Mouse (Mus musculus) bone marrow macrophage, adult 2 months (primary cell): Measurements from ENCODE around the gene Arid4a. TPM values are rescaled to one million over a fixed set of nuclear protein-coding genes. Genes with fewer than 3 reads are reported as not detected.

ENCODE experiments used
- H3K27ac ChIP-seq: 2 replicates; pipeline ENCODE4 v1.5.1; 2012; ENCODE audit warnings: low read depth, low read length; ENCODE audit not compliant: insufficient read depth
- H3K4me1 ChIP-seq: 2 replicates; pipeline ENCODE4 v1.6.1; 2012; ENCODE audit warnings: low read length; ENCODE audit not compliant: control insufficient read depth, insufficient read depth
- H3K4me3 ChIP-seq: 2 replicates; pipeline ENCODE4 v1.5.1; 2012; ENCODE audit warnings: mild to moderate bottlenecking, low read length, moderate library complexity; ENCODE audit not compliant: insufficient read depth
- CTCF ChIP-seq: IDR thresholded peaks from 2 replicates; pipeline ENCODE4 v1.5.1; 2012; ENCODE audit warnings: low read depth, mild to moderate bottlenecking, low read length, moderate library complexity
- POLR2A ChIP-seq: IDR thresholded peaks from 2 replicates; pipeline ENCODE4 v1.6.1; 2012; ENCODE audit warnings: mild to moderate bottlenecking, low read depth, low read length, borderline replicate concordance
- polyA plus RNA-seq: library from polyadenylated mRNA; stranded (reverse); fragments of >200 nt; gene quantifications from 2 replicates; pipeline ENCODE4 v1.2.4, GENCODE M21; 2012; ENCODE audit not compliant: missing spikeins, insufficient read depth, insufficient read length

The Arid4a gene
- polyA plus RNA-seq, 1 experiment = 68.0 TPM

DNA sequence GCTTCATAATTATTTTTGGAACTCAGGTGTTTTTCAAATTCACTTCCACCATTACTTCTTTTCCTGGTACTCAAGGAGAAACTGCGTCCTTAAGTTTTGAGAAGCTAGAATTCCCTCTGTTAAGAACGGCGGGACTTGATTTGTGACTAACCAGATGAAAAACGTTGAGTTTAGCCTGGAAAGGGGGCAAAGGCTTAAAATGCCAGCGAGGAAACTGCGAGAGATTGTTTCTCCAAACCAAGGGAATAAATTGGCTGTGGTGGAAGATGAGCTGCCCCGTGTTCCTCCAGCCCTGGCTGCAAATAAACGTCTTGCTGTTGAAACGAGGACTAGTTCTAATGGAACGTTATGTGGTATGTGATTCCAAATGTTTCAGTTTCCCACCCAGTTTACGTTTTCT is 121.9 kb downstream of the Arid4a start:
- peak overlapping the region; percentile 100 for H3K4me3 ChIP-seq
- no peak for TF ChIP-seq CTCF
- TF ChIP-seq POLR2A = no peak
- no peak overlapping the region for H3K27ac ChIP-seq
- H3K4me1 ChIP-seq = peaks cover 8% of the 10 kb centered on the region

DNA sequence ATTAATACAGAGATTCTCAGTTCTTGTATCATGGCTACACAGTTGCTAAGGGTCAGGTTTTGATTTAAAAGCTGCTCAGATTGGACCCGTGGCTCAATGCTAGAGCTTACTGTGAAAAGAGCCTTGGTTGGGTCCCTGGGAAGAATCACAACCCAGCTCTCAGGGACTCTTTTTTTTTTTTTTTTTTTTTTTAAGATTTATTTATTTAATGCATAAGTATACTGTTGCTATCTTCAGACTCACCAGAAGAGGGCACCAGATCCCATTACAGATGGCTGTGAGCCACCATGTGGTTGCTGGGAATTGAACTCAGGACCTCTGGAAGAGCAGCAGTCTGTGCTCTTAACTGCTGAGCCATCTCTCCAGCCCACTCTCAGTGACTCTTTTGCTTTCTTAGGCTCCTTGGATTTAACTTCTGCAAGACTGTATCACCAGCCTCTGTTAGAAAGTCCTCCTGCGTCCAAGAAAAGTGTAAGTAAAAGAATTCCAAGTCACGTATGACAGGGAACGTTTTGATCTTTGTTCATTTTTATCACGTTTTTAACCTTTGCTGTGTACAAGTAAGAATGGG is 123.6 kb downstream of the Arid4a start:
- TF ChIP-seq CTCF (no peak), POLR2A (no peak)
- Histone ChIP-seq H3K27ac (no peak overlapping the region), H3K4me1 (peaks cover 8% of the 10 kb centered on the region), H3K4me3 (no peak overlapping the region)

DNA sequence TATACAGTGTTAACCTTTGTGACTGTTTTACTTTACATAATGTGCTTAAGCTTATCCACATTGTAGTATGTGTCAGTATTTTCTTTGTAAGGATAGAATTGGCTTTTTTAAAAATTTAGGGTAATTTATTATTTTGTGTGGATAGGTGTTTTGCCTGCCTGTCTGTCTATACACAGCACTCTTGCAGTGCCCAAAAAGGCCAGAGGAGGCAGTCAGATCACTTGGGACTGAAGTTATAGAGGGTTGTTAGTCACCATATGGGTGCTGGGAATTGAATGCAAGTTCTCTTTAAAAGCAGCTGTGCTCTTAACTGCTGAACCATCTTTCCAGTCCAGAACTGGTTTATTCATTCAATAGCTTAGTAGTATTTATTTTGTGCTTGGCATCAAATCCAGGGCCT is 125.4 kb downstream of the Arid4a start:
- Histone ChIP-seq H3K4me1 (peaks cover 3% of the 10 kb centered on the region; the same call in 1 of the 2 replicates), H3K4me3 (no peak overlapping the region), H3K27ac (no peak overlapping the region)
- TF ChIP-seq CTCF (no peak), POLR2A (no peak)

DNA sequence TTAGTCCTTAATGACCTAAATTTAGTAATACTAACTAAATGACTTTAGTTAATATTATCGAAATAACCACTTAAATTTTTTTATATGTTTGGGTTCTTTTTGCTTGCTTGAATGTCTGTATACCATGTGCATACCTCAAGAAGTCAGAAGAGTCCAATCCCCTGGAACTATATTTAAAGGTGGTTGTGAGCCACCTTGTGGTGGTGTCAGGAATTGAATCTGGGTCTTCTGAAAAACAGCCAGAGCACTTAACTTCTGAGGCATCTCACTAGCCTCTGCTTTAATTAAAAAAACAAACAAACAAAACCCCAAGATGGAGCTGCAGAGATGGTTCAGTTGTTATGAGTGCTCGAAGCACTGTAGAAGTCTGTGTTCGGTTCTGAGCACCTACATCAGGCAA is 131.9 kb downstream of the Arid4a start:
- Histone ChIP-seq H3K27ac (no peak overlapping the region), H3K4me1 (no peaks in the 10 kb centered on the region), H3K4me3 (no peak overlapping the region)
- TF ChIP-seq CTCF (no peak), POLR2A (no peak)

Other genes starting within 250 kb of the Arid4a start
- 7.2 and 8.1 TPM in 2 replicates for gene Frmd6, start 190.5 kb upstream of the Arid4a start, polyA plus RNA-seq
- gene Actr10, start 78.1 kb upstream of the Arid4a start, polyA plus RNA-seq = 95.7 and 114 TPM in 2 replicates
- 153 and 169 TPM in 2 replicates for gene Psma3, start 41.4 kb upstream of the Arid4a start, polyA plus RNA-seq
- not detected in 2 replicates for gene Tomm20l, start 95.4 kb downstream of the Arid4a start, polyA plus RNA-seq
- 19.8 and 23.2 TPM in 2 replicates for gene Timm9, start 120.7 kb downstream of the Arid4a start, polyA plus RNA-seq
- gene 2700049A03Rik, start 120.9 kb downstream of the Arid4a start, polyA plus RNA-seq = 6.5 and 6.8 TPM in 2 replicates